Mouse (Mus musculus) CH12.LX (cell line): ENCODE measurements around the gene Prkce. TPM values are rescaled to one million over a fixed set of nuclear protein-coding genes. Genes with fewer than 3 reads are reported as not detected.

Experiments used
- DNase-seq: peaks from one replicate; pipeline ENCODE4 v3.0.0-alpha.2; 2013; ENCODE audit errors: extremely low read depth
- H3K27ac ChIP-seq: 2 replicates; pipeline ENCODE4 v1.5.1; 2012; ENCODE audit warnings: low read depth, mild to moderate bottlenecking, control low read depth, moderate library complexity; ENCODE audit not compliant: insufficient read depth
- H3K27me3 ChIP-seq: replicated peaks from 2 replicates; pipeline ENCODE3; 2012; ENCODE audit warnings: inconsistent platforms
- H3K36me3 ChIP-seq, 2 experiments: replicated peaks in 1 of 2; 2 replicates each; pipeline versions ENCODE3 to v1.6.1; 2012; ENCODE audit warnings: inconsistent platforms in 1 of 2, low read length in 1 of 2, mild to moderate bottlenecking in 1 of 2, mixed read lengths in 1 of 2, moderate library complexity in 1 of 2; ENCODE audit not compliant: control insufficient read depth in 1 of 2, insufficient read depth in 1 of 2
- H3K4me1 ChIP-seq, 2 experiments: 2 replicates each; pipeline ENCODE4 v1.6.1; 2012; ENCODE audit warnings: inconsistent platforms in 1 of 2, moderate library complexity in 1 of 2; ENCODE audit not compliant: insufficient read depth in 2 of 2, control insufficient read depth in 1 of 2
- H3K4me2 ChIP-seq: 2 replicates; pipeline ENCODE4 v1.6.1; 2012; ENCODE audit warnings: low read depth, mild to moderate bottlenecking, control low read depth; ENCODE audit not compliant: poor library complexity, insufficient read depth, severe bottlenecking
- H3K4me3 ChIP-seq, 3 experiments: fragments of 150-350 bp in 1 of 3; sonication (generic) in 1 of 3; replicated peaks in 1 of 3; 2 replicates each; pipeline versions ENCODE3 to v1.5.1; 2011 to 2012; ENCODE audit warnings: low read depth in 2 of 3, low read length in 2 of 3, mild to moderate bottlenecking in 2 of 3, moderate library complexity in 2 of 3, control low read depth in 1 of 3, improper control_type of control experiment in 1 of 3, inconsistent platforms in 1 of 3, mixed read lengths in 1 of 3; ENCODE audit not compliant: poor library complexity in 1 of 3
- H3K79me2 ChIP-seq: replicated peaks from 2 replicates; pipeline ENCODE4 v1.6.1; 2012; ENCODE audit warnings: mild to moderate bottlenecking, moderate library complexity; ENCODE audit not compliant: control insufficient read depth, poor library complexity, insufficient read depth, severe bottlenecking; ENCODE audit errors: extremely low read depth
- H3K9ac ChIP-seq: 2 replicates; pipeline ENCODE4 v1.6.1; 2012; ENCODE audit warnings: low read depth, mild to moderate bottlenecking, control low read depth, moderate library complexity; ENCODE audit not compliant: insufficient read depth
- H3K9me3 ChIP-seq: replicated peaks from 2 replicates; pipeline ENCODE3; 2012; ENCODE audit warnings: low read length, inconsistent platforms, mixed read lengths
- CHD1 ChIP-seq: IDR thresholded peaks from 2 replicates; pipeline ENCODE4 v1.6.1; 2012; ENCODE audit warnings: low read depth, low read length, improper control_type of control experiment, inconsistent platforms
- CHD2 ChIP-seq: IDR thresholded peaks from 2 replicates; pipeline ENCODE4 v1.6.1; 2011; ENCODE audit warnings: low read length, improper control_type of control experiment
- E2F4 ChIP-seq: IDR thresholded peaks from 2 replicates; pipeline ENCODE4 v1.6.1; 2011; ENCODE audit warnings: low read depth, low read length, improper control_type of control experiment; ENCODE audit not compliant: insufficient replicate concordance
- EP300 ChIP-seq: IDR thresholded peaks from 2 replicates; pipeline ENCODE4 v1.6.1; 2011; ENCODE audit warnings: low read length, improper control_type of control experiment
- ETS1 ChIP-seq: conservative IDR thresholded peaks from 2 replicates; pipeline ENCODE4 v1.6.1; 2012; ENCODE audit warnings: low read depth, mild to moderate bottlenecking, inconsistent platforms, low read length, improper control_type of control experiment, moderate library complexity
- GABPA ChIP-seq: IDR thresholded peaks from 2 replicates; pipeline ENCODE4 v1.6.1; 2012; ENCODE audit warnings: low read depth, low read length, improper control_type of control experiment, inconsistent platforms; ENCODE audit not compliant: insufficient replicate concordance
- HCFC1 ChIP-seq: IDR thresholded peaks from 2 replicates; pipeline ENCODE4 v1.6.1; 2012; ENCODE audit warnings: low read depth, mild to moderate bottlenecking, inconsistent platforms, low read length, improper control_type of control experiment
- MAX ChIP-seq: IDR thresholded peaks from 2 replicates; pipeline ENCODE4 v1.6.1; 2011; ENCODE audit warnings: low read length, improper control_type of control experiment
- MAZ ChIP-seq: IDR thresholded peaks from 2 replicates; pipeline ENCODE4 v1.6.1; 2012; ENCODE audit warnings: low read depth, mild to moderate bottlenecking, inconsistent platforms, low read length, improper control_type of control experiment, moderate library complexity
- MXI1 ChIP-seq: IDR thresholded peaks from 2 replicates; pipeline ENCODE4 v1.6.1; 2011; ENCODE audit warnings: mild to moderate bottlenecking, low read depth, low read length, improper control_type of control experiment
- MYC ChIP-seq: IDR thresholded peaks from 2 replicates; pipeline ENCODE4 v1.6.1; 2011; ENCODE audit warnings: low read depth, mild to moderate bottlenecking, improper control_type of control experiment, low read length
- RCOR1 ChIP-seq: conservative IDR thresholded peaks from 2 replicates; pipeline ENCODE4 v1.6.1; 2012; ENCODE audit warnings: low read depth, mild to moderate bottlenecking, inconsistent platforms, low read length, improper control_type of control experiment
- SIN3A ChIP-seq: IDR thresholded peaks from 2 replicates; pipeline ENCODE4 v1.6.1; 2012; ENCODE audit warnings: low read length, improper control_type of control experiment, inconsistent platforms
- USF1 ChIP-seq: IDR thresholded peaks from 2 replicates; pipeline ENCODE4 v1.6.1; 2014; ENCODE audit warnings: low read depth, mild to moderate bottlenecking, inconsistent platforms, low read length, improper control_type of control experiment
- ZKSCAN1 ChIP-seq: IDR thresholded peaks from 2 replicates; pipeline ENCODE4 v1.6.1; 2012; ENCODE audit warnings: low read depth, inconsistent platforms, low read length, improper control_type of control experiment, borderline replicate concordance
- dilution Hi-C: fragments of 300-500 bp; cut with MboI; formaldehyde crosslinking; loops from 2 replicates; pipeline ENCODE4 v1.14.3; 2020; ENCODE audit warnings: low sequenced_read_pairs; ENCODE audit not compliant: extremely low pct_unique_long_range_greater_than_20kb, extremely low pct_ligation_motif_present
- in situ Hi-C: fragments of 300-500 bp; cut with MboI; formaldehyde crosslinking; loops from 3 replicates; pipeline ENCODE4 v1.14.3; 2019; ENCODE audit warnings: low sequenced_read_pairs, low pct_ligation_motif_present, low pct_unique_long_range_greater_than_20kb, mixed read lengths
- polyA plus RNA-seq: library from polyadenylated mRNA; unstranded; fragments of >175 nt; gene quantifications from 2 replicates; pipeline ENCODE4 v1.2.1, GENCODE M21; 2012; ENCODE audit warnings: low read depth; ENCODE audit not compliant: insufficient read length
- total RNA-seq, 2 experiments: library from RNA; depleted of rRNA; stranded (reverse); fragments of 300-350 nt in 1 of 2; fragments of >200 nt in 1 of 2; gene quantifications; 2 replicates each; pipeline ENCODE4 v1.2.3; 2012 to 2014

Prkce gene
- total and polyA plus RNA-seq, 3 experiments = 4.1 to 13.2 (median 11.4) TPM

DNA sequence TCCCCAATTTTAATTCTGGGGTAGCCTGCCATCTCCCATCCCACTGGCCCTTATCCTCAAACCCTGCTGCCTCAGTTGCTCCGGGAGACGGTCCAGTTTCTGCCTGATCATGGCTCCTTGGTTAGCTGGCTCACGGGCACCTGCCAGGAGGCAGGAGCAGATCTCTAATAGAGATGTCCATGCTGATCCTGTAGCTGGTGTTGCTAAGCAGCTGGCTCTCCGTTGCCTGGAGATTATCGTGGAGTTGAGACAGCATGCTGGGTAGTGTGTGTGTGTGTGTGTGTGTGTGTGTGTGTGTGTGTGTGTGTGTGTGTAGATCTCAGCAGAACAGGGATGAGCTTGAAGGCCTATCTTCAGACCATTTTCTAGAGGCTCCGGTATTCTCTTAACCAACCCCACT, 262.3 kb downstream of the Prkce start:
- TF ChIP-seq MYC (no peak), GABPA (no peak), HCFC1 (no peak), CHD2 (no peak), MXI1 (no peak), SIN3A (no peak), ETS1 (no peak), EP300 (no peak), ZKSCAN1 (no peak), MAX (no peak), MAZ (no peak), CHD1 (no peak)
- TF ChIP-seq, all 38 proteins: peak for 0
- peaks cover 7% of the 10 kb centered on the region for H3K9me3 ChIP-seq
- in situ Hi-C loops = loop anchor here (10.0 to 25.0 kb wide), 2 partner anchors 45 to 543 kb away; no protein-coding TSS in a partner anchor
- no peak overlapping the region for H3K9ac ChIP-seq
- H3K4me1 ChIP-seq = peaks cover 21 to 41% of the 10 kb centered on the region in 2 experiments
- H3K27me3 ChIP-seq = no peaks in the 10 kb centered on the region
- peaks cover 8 to 25% of the 10 kb centered on the region in 2 experiments for H3K36me3 ChIP-seq
- no peaks in the 10 kb centered on the region; the same call in 1 of the 2 replicates for H3K79me2 ChIP-seq
- H3K27ac ChIP-seq = no peak overlapping the region
- H3K4me3 ChIP-seq = no peak overlapping the region
- H3K4me2 ChIP-seq = no peak overlapping the region
- dilution Hi-C loops = no loop called here
- DNase-seq = no peak

DNA sequence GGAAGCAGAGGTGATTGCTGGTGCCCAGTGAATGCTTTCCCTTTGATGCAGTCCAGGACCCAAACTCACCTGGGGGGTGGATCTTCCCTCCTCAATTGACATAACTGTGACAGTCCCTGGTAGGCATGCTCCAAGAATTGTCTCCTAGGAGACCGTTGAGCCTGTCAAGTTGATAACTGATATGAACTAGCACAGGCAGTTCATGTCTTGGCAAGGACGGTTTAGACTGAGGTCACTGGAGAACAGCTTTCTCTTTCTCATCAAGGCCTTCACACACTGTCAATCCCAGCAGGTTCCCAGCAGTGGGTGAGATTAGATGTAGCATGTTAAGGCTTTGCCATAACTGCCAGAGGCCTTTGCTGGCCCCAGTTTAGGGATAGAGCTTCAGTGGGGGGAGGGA, 265.5 kb downstream of the Prkce start:
- Histone ChIP-seq H3K36me3 (peaks cover 9 to 17% of the 10 kb centered on the region in 2 experiments), H3K9ac (no peak overlapping the region), H3K4me1 (peaks cover 29 to 58% of the 10 kb centered on the region in 2 experiments), H3K9me3 (peaks cover 7% of the 10 kb centered on the region), H3K27me3 (no peaks in the 10 kb centered on the region), H3K4me2 (no peak overlapping the region), H3K4me3 (no peak overlapping the region), H3K27ac (no peak overlapping the region), H3K79me2 (no peaks in the 10 kb centered on the region; the same call in 1 of the 2 replicates)
- in situ Hi-C loops = loop anchor here (10.0 to 25.0 kb wide), 2 partner anchors 48 to 546 kb away; no protein-coding TSS in a partner anchor
- no peak for DNase-seq
- TF ChIP-seq MXI1 (0 out of 2 replicates have a peak, but pooled peaks have one; percentile 7), USF1 (no peak), CHD1 (no peak), RCOR1 (no peak), E2F4 (no peak)
- dilution Hi-C loops = no loop called here
